Mouse (Mus musculus) ES-Bruce4 (cell line): ENCODE measurements at regions not wholly inside any gene's neighbourhood (a gene's known extent, or its start where the extent isn't known, plus 50 kb on each side); places are given as distances from the start of the nearest gene placed in this dataset.
"Not testable (repeated sequence)": the region's sequence is repeated elsewhere in the genome, so short reads cannot be mapped to it uniquely, and the experiment has no call there.

Experiments
- CTCF ChIP-seq: IDR thresholded peaks from one replicate; pipeline ENCODE4 v1.8.1; 2011; ENCODE audit warnings: low read depth, low read length
- EP300 ChIP-seq: IDR thresholded peaks from 2 replicates; pipeline ENCODE4 v1.6.1; 2011; ENCODE audit warnings: low read depth, low read length; ENCODE audit not compliant: insufficient read depth
- POLR2A ChIP-seq: IDR thresholded peaks from one replicate; pipeline ENCODE4 v1.8.1; 2011; ENCODE audit warnings: low read length; ENCODE audit not compliant: insufficient read depth

DNA sequence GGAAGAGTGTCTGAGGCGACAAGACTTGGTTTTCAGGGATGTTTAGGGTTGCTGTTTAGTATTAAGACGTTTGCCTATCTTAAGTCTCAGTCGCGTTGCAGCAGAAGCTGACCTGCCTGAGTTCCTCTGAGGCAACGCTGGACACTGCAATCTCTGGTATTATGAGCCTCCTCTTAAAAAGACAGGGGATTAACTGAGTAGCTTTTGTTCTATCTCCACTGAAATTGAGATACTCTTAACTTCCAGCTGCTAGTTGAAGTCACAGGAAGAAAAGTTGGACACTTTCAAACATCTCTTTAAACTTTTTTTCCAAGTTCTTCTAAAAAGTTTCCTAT lies 113.6 kb upstream of the Zfp808 start:
- TF ChIP-seq POLR2A, CTCF, EP300: not testable (repeated sequence)
